Mouse (Mus musculus): ENCODE measurements around the gene Gm49396.

GRCm38 (mm10) chr7:30550603-30551002 is 12.5 kb upstream of the Gm49396 start:
- TF ChIP-seq CTCF (IDR thresholded peaks at IDR 0.05; ENCODE audit: insufficient read depth, low read depth, low read length) (no peak), POLR2A (IDR thresholded peaks at IDR 0.05; ENCODE audit: insufficient read depth, low read depth, low read length) (no peak)

All from olfactory bulb, adult 2 months (tissue).